Mouse (Mus musculus): ENCODE measurements around the gene Cd19.

The Cd19 gene

GRCm38 (mm10) chr7:126374526-126374925, 40.2 kb downstream of the Cd19 start:
- CTCF ChIA-PET = interaction anchor here in 2 of 4 experiments (0.7 kb wide), 2 partner anchors 15 to 269 kb away, joined by 3 to 4 read pairs; no protein-coding TSS in a partner anchor
- POLR2A ChIA-PET = interaction anchor here in 2 of 4 experiments (0.7 to 2.4 kb wide), 6 partner anchors 8 to 101 kb away, joined by 3 to 14 read pairs (median 4); partner anchors contain the start of gene Sh2b1 (in 1 of the 2)

- ChIA-PET POLR2A (interaction anchor here in 2 of 4 experiments (1.0 to 2.4 kb wide), 6 partner anchors 12 to 58 kb away, joined by 3 to 14 read pairs (median 4); no protein-coding TSS in a partner anchor), CTCF (no interaction called here)
Measured at GRCm38 (mm10) chr7:126373007-126373406, 41.7 kb downstream of the Cd19 start.

DNA sequence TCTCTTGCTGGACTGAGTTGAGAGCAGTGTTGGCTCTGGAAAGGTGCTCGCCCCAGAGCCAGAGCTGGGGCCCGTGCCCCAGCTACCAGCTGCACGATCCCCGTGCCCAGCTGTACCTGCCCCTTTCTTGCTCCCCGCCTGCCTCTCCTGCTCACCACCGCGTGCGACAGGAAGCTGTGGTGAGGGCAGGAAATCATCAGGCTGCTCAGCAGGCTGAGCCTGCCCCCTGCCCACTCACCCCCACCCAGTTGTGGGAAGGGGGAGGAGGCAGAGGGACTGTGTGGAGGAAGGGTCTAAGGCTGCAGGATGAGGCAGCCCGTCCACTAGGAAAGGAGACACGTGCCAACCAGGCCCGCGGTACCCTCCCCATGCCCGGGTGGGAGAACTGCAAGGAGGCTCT, 45.3 kb downstream of the Cd19 start, which contains the start of gene Lat:
Gene Lat, minus strand, starts transcription at position 178 of the 400 bp plus-strand sequence.
- CTCF ChIA-PET = interaction anchor here in 3 of 4 experiments (0.5 to 1.3 kb wide), 6 partner anchors 8 to 21 kb away, joined by 3 to 6 read pairs (median 3); partner anchors contain the start of gene Spns1 (in 2 of the 3)
- POLR2A ChIA-PET = interaction anchor here (0.5 to 2.9 kb wide), 17 partner anchors 10 to 114 kb away, joined by 3 to 11 read pairs (median 3); partner anchors contain the start of genes Sbk1 (in 1 of the 4) and Sh2b1 (in 1 of the 4)

- CTCF ChIA-PET = interaction anchor here in 2 of 4 experiments (0.7 to 1.3 kb wide), 3 partner anchors 9 to 99 kb away, joined by 3 to 6 read pairs (median 3); partner anchors contain the start of gene Spns1 (in 1 of the 2)
- POLR2A ChIA-PET = interaction anchor here in 2 of 4 experiments (0.6 to 2.9 kb wide), 12 partner anchors 9 to 110 kb away, joined by 3 to 11 read pairs (median 4); partner anchors contain the start of genes Spns1 (in 2 of the 2), Sbk1 (in 1 of the 2) and Sh2b1 (in 1 of the 2)
Measured at GRCm38 (mm10) chr7:126368367-126368766, 46.3 kb downstream of the Cd19 start.

DNA sequence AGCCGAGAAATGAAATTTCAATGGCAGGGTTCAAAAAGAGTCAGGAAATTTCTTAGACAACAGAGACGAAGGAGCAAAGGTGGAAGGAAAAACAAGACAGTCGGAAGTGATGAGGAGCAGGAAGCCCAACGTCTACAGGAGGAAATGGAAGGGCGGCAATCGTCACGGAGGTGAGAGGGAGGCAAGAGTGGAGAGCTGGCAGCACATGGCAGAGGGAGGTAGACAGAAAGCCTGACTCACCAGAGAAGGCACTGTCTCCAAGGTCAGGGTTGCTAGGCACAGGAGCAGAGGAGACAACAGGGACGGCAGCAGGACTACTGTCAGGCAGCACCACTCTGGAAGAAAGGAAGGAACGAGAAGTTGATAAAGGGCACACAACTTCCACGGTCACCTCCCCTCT, 47.1 kb downstream of the Cd19 start:
- ChIA-PET POLR2A (interaction anchor here in 1 of 4 experiments (1.4 to 1.5 kb wide), 2 partner anchors 10 to 20 kb away, joined by 3 to 5 read pairs; partner anchors contain the start of gene Spns1), CTCF (interaction anchor here in 2 of 4 experiments (0.7 to 1.2 kb wide), 2 partner anchors 41 to 100 kb away, joined by 3 read pairs; no protein-coding TSS in a partner anchor)

DNA sequence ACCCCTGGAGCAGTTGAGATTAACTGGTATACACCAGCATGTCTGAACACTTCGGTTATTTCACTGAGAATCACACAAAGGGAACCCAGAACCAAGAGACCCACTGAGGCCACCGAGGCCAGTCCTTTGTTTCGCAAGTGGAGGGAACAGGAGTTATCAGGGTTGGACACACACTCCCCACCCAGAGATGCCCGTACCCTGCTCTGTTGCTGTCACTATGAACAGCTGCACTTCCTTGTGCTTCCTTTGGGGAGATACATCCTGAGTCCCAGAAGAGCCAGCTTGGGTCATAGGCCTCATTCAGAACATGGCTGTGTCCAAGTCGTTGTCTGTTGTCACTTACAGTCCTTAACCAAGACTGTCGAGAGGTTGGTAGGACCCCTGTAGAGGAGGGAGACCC, 51.7 kb downstream of the Cd19 start:
- CTCF ChIA-PET = no interaction called here
- POLR2A ChIA-PET = interaction anchor here in 3 of 4 experiments (0.6 to 1.8 kb wide), 3 partner anchors 14 to 37 kb away, joined by 3 to 5 read pairs (median 4); partner anchors contain the start of gene Spns1 (in 2 of the 3)

DNA sequence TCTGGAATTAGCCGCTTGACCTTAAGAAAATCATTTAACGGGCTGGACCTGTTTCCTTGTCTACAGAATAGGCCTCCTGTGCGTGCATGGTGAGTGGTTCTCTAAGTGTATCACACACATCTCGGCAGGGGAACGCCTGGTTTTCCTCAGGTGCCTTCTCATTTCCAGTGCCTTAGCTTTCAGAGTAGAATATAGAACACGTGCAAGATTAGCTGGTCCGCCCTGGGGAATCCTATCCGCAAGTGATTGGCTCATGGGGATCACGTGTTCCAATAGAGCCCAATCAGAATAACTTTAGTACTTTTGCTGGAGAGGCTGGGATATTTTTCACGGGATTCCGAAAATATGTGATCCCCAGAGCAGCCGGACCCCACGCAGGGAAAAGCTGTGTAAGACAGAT, 55.6 kb downstream of the Cd19 start:
- CTCF ChIA-PET = interaction anchor here in 2 of 4 experiments (0.9 to 2.4 kb wide), 6 partner anchors 10 to 98 kb away, joined by 3 to 8 read pairs (median 4); partner anchors contain the start of genes Lat (in 2 of the 2) and Spns1 (in 2 of the 2)
- POLR2A ChIA-PET = interaction anchor here (0.5 to 4.1 kb wide), 23 partner anchors 10 to 1419 kb away, joined by 3 to 20 read pairs (median 3); partner anchors contain the start of genes Lat (in 3 of the 4), Spns1 (in 3 of the 4), Apobr (in 1 of the 4) and Sbk1 (in 1 of the 4)
